Mouse (Mus musculus): ENCODE results near the gene Ccdc43. TPM values are rescaled to one million over a fixed set of nuclear protein-coding genes. Genes with fewer than 3 reads are reported as not detected.
A peak's percentile ranks its signal among the peaks of the same experiment; 100 is the strongest.
"Not testable (repeated sequence)": the region's sequence is repeated elsewhere in the genome, so short reads cannot be mapped to it uniquely, and the experiment has no call there.

The Ccdc43 gene
- polyA plus RNA-seq, 1 experiment from 2014 or later, result 44.0 TPM

GRCm38 (mm10) chr11:102728614-102729013 lies 31.0 kb upstream of the Ccdc43 start:
- 38% methylated on average over 7 of the region's 7 CpGs for WGBS

DNA sequence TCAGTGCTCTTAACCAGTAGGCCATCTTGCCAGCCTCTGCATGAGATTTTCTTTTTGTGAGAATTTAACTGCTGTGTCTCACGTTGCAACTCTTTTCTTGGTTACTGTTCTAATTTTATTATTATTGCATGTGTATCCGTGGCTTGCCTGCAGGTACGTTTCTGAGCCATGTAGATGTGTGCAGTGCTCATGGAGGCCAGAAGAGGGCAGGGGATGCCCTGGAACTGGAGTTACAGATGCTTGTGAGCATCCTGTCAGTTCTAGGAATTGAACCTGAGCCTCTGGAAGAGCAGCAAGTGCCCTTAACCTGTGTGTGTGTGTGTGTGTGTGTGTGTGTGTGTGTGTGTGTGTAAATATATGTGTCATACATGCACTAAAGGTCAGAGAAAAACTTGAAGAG lies 28.0 kb upstream of the Ccdc43 start:
- no peak for ATAC-seq (ENCODE audit: low FRiP score)
- Histone ChIP-seq H3K9ac (no peak overlapping the region), H3K27ac (no peak overlapping the region), H3K4me3 (no peak overlapping the region), H3K9me3 (replicated peaks) (no peaks in the 10 kb centered on the region), H3K4me1 (no peaks in the 10 kb centered on the region), H3K4me2 (replicated peaks) (no peak overlapping the region), H3K27me3 (no peaks in the 10 kb centered on the region), H3K36me3 (no peaks in the 10 kb centered on the region)
- 41% methylated on average over 3 of the region's 3 CpGs for WGBS

More at GRCm38 (mm10) chr11:102728614-102729013, 31.0 kb upstream of the Ccdc43 start:
- Histone ChIP-seq H3K36me3 (no peaks in the 10 kb centered on the region), H3K27me3 (no peaks in the 10 kb centered on the region), H3K9me3 (replicated peaks) (no peaks in the 10 kb centered on the region), H3K4me1 (no peaks in the 10 kb centered on the region), H3K4me2 (replicated peaks) (no peak overlapping the region), H3K4me3 (no peak overlapping the region), H3K9ac (no peak overlapping the region), H3K27ac (no peak overlapping the region)
- ATAC-seq (ENCODE audit: low FRiP score), result no peak

DNA sequence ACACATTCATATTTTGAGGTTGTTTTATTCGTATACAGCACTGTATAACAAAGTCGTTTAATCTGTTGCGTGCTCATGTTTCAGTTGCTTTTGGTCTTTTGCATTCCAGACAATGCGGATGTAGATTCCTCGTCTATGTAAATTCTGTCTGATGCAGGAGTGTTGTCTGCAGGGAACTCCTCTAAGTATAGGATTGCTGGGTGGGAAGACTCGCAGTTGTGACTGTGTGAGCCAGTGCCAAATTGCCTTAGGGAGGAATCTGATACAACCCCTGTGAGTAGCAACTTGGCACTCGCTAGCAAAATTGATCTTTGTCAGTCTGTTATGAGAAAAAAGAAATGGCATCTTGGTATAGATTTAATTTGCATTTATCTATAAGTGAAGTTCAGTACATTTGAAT lies 18.6 kb upstream of the Ccdc43 start:
- Histone ChIP-seq H3K9me3 (replicated peaks) (peaks cover 3% of the 10 kb centered on the region; the same call in 1 of the 2 replicates), H3K36me3 (no peaks in the 10 kb centered on the region), H3K9ac (no peak overlapping the region), H3K4me2 (replicated peaks) (no peak overlapping the region), H3K27me3 (no peaks in the 10 kb centered on the region), H3K4me1 (no peaks in the 10 kb centered on the region), H3K27ac (no peak overlapping the region), H3K4me3 (no peak overlapping the region)
- ATAC-seq (ENCODE audit: low FRiP score), result no peak
- 77% methylated on average over 7 of the region's 7 CpGs for WGBS

DNA sequence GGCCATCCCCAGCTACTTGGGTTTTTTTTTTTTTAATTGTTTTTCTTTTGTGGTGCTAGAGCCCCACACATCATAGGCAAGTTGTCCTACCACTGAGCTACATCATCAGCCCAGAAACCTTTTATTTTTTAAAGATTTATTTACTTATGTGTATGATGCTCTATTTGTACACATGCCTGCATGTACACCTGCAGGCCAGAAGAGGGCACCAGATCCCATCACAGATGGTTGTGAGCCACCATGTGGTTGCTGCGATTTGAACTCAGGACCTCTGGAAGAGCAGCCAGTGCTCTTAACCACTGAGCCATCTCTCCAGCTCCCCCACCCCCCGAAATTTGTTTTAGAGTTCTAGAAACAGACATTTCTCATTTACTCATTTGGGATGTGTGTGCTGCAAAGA lies 17.0 kb upstream of the Ccdc43 start:
- not testable (repeated sequence) for H3K4me1 ChIP-seq; H3K27ac ChIP-seq; H3K36me3 ChIP-seq; H3K9me3 ChIP-seq (replicated peaks); ATAC-seq (ENCODE audit: low FRiP score); H3K4me3 ChIP-seq; H3K4me2 ChIP-seq (replicated peaks); H3K27me3 ChIP-seq; H3K9ac ChIP-seq
- WGBS, result 92% methylated on average over 2 of the region's 2 CpGs

GRCm38 (mm10) chr11:102712411-102712810 lies 14.8 kb upstream of the Ccdc43 start:
- Histone ChIP-seq H3K9me3 (replicated peaks) (peaks cover under 1% of the 10 kb centered on the region; the same call in 1 of the 2 replicates), H3K4me1 (no peaks in the 10 kb centered on the region), H3K27me3 (no peaks in the 10 kb centered on the region), H3K9ac (no peak overlapping the region), H3K36me3 (no peaks in the 10 kb centered on the region), H3K4me2 (replicated peaks) (no peak overlapping the region), H3K4me3 (no peak overlapping the region), H3K27ac (no peak overlapping the region)
- no peak for ATAC-seq (ENCODE audit: low FRiP score)
- 96% methylated on average over 4 of the region's 4 CpGs for WGBS

DNA sequence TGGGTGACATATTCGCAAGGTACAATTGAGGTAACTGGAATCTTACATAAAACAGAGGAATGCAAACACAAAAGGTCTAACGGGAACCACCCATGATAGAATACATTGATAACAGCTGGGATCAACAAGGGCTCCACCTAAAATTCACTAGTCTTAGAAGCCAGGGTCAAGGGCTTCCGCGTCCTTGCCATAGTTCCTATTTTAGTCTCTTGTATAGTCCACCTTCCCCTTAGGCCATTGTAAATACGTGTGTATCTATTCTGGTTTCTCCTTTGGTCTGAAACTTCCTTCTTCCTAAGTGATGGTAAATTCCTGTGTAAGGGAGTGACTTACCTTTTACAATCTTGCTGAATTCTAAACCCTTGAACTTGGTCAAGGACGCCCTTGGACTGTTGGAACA lies 4.6 kb upstream of the Ccdc43 start:
- H3K4me1 ChIP-seq; H3K27me3 ChIP-seq; H3K4me3 ChIP-seq; H3K9me3 ChIP-seq (replicated peaks); H3K9ac ChIP-seq; H3K36me3 ChIP-seq; H3K27ac ChIP-seq; H3K4me2 ChIP-seq (replicated peaks); ATAC-seq (ENCODE audit: low FRiP score): not testable (repeated sequence)
- WGBS, result 92% methylated on average over 6 of the region's 6 CpGs

DNA sequence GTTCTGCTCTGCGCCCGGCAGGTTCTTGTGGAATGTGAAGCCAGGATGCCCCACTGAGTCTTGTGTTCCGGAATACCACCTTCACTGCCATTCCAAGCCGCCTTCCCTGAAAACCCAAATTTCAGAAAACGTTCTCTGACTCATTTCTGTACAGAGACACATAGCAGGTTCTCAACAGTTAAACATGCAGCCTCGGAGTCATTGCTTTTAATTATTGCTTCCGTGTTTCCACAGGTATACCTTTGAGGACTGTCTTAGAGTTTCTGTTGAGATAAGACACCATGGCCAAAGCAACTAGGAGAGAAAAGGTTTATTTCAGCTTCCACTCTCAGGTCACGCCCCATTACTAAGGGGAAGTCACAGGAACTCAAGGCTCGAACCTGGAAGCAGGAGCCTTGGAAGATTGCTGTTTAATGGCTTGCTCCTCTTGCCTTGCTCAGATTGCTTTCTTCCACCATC lies 465 bp upstream of the Ccdc43 start:
- Histone ChIP-seq H3K9me3 (replicated peaks) (no peaks in the 10 kb centered on the region), H3K4me1 (peaks cover 17% of the 10 kb centered on the region), H3K27ac (peak overlapping the region; percentile 68), H3K27me3 (no peaks in the 10 kb centered on the region), H3K4me3 (peak overlapping the region; percentile 78), H3K4me2 (replicated peaks) (peak overlapping the region; percentile 77), H3K9ac (peak overlapping the region; percentile 85), H3K36me3 (no peaks in the 10 kb centered on the region; the same call in 1 of the 2 replicates)
- WGBS, result 23% methylated on average over 9 of the region's 9 CpGs
- no peak for ATAC-seq (ENCODE audit: low FRiP score)

- peaks cover 6% of the 10 kb centered on the region; the same call in 1 of the 2 replicates for H3K36me3 ChIP-seq
- H3K9ac ChIP-seq, result no peak overlapping the region
- peaks cover 17% of the 10 kb centered on the region for H3K4me1 ChIP-seq
- no peaks in the 10 kb centered on the region for H3K9me3 ChIP-seq (replicated peaks)
- no peaks in the 10 kb centered on the region for H3K27me3 ChIP-seq
- H3K4me2 ChIP-seq (replicated peaks), result no peak overlapping the region
- H3K27ac ChIP-seq, result no peak overlapping the region
- WGBS, result 92% methylated on average over 7 of the region's 7 CpGs
- H3K4me3 ChIP-seq, result no peak overlapping the region
- ATAC-seq (ENCODE audit: low FRiP score), result no peak
These were observed 2.3 kb downstream of the Ccdc43 start for GRCm38 (mm10) chr11:102695289-102695688.

DNA sequence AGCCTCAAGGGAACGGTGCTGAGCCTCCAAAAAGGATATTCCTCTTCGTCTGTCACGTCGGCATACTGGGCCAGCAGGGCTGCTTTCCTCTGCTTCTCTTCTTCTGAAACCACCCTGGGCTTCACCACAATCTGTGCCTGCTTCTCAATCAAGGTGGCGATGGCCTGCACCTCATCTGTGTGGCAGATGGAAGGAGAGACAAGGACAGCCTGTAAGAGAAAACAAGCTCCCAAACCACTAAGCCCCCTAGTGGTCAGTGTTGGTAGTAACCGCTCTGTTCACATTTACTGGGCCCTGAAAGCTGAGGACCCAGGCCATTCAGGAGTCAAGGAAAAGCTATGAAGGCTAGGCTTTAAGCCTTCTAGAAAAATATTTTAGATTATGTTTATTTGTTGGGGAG lies 7.4 kb downstream of the Ccdc43 start:
- Histone ChIP-seq H3K4me2 (replicated peaks) (no peak overlapping the region), H3K9me3 (replicated peaks) (no peaks in the 10 kb centered on the region), H3K9ac (no peak overlapping the region), H3K4me3 (no peak overlapping the region), H3K27ac (no peak overlapping the region), H3K36me3 (peaks cover 28% of the 10 kb centered on the region), H3K4me1 (no peaks in the 10 kb centered on the region), H3K27me3 (no peaks in the 10 kb centered on the region)
- WGBS, result 62% methylated on average over 6 of the region's 6 CpGs
- no peak for ATAC-seq (ENCODE audit: low FRiP score)

DNA sequence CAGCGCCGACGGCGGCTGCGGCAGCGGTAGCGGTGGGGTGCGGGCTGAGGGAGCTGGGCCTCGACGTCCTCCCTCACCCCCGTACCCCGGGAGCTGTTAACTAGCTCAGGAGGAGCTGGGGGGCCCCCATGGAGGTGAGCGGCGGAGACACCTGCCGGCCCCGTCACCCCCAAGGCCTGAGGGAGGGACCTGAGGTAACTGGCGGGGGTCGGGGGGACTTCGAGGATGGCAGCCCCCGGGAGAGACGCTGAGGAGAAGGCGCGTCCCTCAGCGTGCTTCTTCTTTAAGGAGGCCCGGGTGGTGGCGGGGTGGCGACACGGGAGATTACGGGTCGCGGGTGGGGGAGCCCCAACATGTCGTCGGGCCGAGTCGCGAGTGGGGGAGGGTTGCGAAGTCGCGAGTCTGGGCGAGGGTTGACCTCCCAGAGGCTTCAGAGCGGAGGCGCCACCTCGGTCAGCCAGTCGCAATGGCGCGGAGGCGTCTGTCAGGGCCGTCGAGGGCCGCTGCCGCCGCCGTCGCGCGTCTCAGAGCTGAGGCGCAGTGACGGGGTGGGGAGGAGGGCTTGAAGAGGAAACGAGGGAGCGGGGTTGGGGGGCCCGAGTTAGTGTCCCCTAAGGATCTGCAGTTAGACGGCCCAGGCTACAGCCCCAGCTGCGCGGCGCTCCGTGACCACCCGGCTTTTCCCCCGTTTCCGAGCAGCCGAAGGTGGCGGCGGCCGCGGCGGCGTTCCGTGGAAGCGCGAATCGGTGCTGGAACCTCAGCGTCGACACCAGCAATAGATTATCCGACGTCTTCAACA lies 31.7 kb downstream of the Ccdc43 start:
- no peak for ATAC-seq (ENCODE audit: low FRiP score)
- peak overlapping the region; percentile 15; the same call in 1 of the 2 replicates for H3K4me3 ChIP-seq
- peaks cover 31% of the 10 kb centered on the region for H3K27me3 ChIP-seq
- WGBS, result 48% methylated on average over 84 of the region's 84 CpGs
- H3K4me1 ChIP-seq, result no peaks in the 10 kb centered on the region
- H3K36me3 ChIP-seq, result no peaks in the 10 kb centered on the region
- H3K4me2 ChIP-seq (replicated peaks), result peak overlapping the region; percentile 21; the same call in 1 of the 2 replicates
- H3K9ac ChIP-seq, result no peak overlapping the region
- H3K9me3 ChIP-seq (replicated peaks), result peaks cover 10% of the 10 kb centered on the region
- H3K27ac ChIP-seq, result no peak overlapping the region

GRCm38 (mm10) chr11:102665151-102665550 lies 32.4 kb downstream of the Ccdc43 start:
- Histone ChIP-seq H3K36me3 (no peaks in the 10 kb centered on the region), H3K4me3 (peak overlapping the region; percentile 15; the same call in 1 of the 2 replicates), H3K9ac (no peak overlapping the region), H3K9me3 (replicated peaks) (peaks cover 10% of the 10 kb centered on the region), H3K27ac (no peak overlapping the region), H3K27me3 (peaks cover 31% of the 10 kb centered on the region), H3K4me2 (replicated peaks) (0 out of 2 replicates have a peak overlapping the region, but pooled peaks have one; percentile 21), H3K4me1 (no peaks in the 10 kb centered on the region)
- ATAC-seq (ENCODE audit: low FRiP score), result no peak
- 52% methylated on average over 32 of the region's 33 CpGs for WGBS

GRCm38 (mm10) chr11:102663416-102663815 lies 34.2 kb downstream of the Ccdc43 start, which contains the start of gene Meioc:
Gene Meioc (plus strand): TSS chr11:102663716.
- Histone ChIP-seq H3K4me3 (no peak within 1 kb of the TSS), H3K9me3 (replicated peaks) (peaks cover 10% of the 10 kb centered on the region)

GRCm38 (mm10) chr11:102656931-102657330 lies 40.7 kb downstream of the Ccdc43 start:
- no peak overlapping the region for H3K4me3 ChIP-seq
- no peak overlapping the region for H3K27ac ChIP-seq
- WGBS, result 76% methylated on average over 6 of the region's 6 CpGs
- H3K27me3 ChIP-seq, result no peaks in the 10 kb centered on the region
- H3K4me1 ChIP-seq, result no peaks in the 10 kb centered on the region
- no peak overlapping the region for H3K9ac ChIP-seq
- no peaks in the 10 kb centered on the region for H3K36me3 ChIP-seq
- H3K9me3 ChIP-seq (replicated peaks), result no peaks in the 10 kb centered on the region
- H3K4me2 ChIP-seq (replicated peaks), result no peak overlapping the region
- no peak for ATAC-seq (ENCODE audit: low FRiP score)

More at GRCm38 (mm10) chr11:102663416-102663815, 34.2 kb downstream of the Ccdc43 start, which contains the start of gene Meioc:
- Histone ChIP-seq H3K4me1 (no peaks in the 10 kb centered on the region), H3K27me3 (peaks cover 31% of the 10 kb centered on the region), H3K27ac (no peak within 1 kb of the TSS), H3K36me3 (no peaks in the 10 kb centered on the region), H3K4me2 (replicated peaks) (no peak within 1 kb of the TSS), H3K9ac (no peak within 1 kb of the TSS)
- no peak for ATAC-seq (ENCODE audit: low FRiP score)
- WGBS, result 69% methylated on average over 3 of the region's 3 CpGs

Data from hindbrain, embryonic 12.5 days (tissue).